Mouse (Mus musculus): ENCODE results near the gene Vmn2r71.

Gene Vmn2r71

GRCm38 (mm10) chr7:85562787-85563186, at the start of gene Vmn2r71:
Vmn2r71 (plus strand) TSS chr7:85563087.
- DNase-seq = no peak

GRCm38 (mm10) chr7:85542108-85542507, 20.8 kb upstream of the Vmn2r71 start:
- no peak for DNase-seq

- no peak for DNase-seq
These were observed 19.8 kb upstream of the Vmn2r71 start for GRCm38 (mm10) chr7:85543118-85543517.

GRCm38 (mm10) chr7:85569092-85569491, 6.2 kb downstream of the Vmn2r71 start, which contains the start of gene Vmn2r70:
Vmn2r70 (minus strand) TSS chr7:85569192.
- no peak for DNase-seq

Data from right cerebral cortex, postnatal 4 days (tissue).